Mouse (Mus musculus) stomach, embryonic 15.5 days (tissue): ENCODE data around the gene Phf21a. TPM values are rescaled to one million over a fixed set of nuclear protein-coding genes. Genes with fewer than 3 reads are reported as not detected.
"Not testable (repeated sequence)": the region's sequence is repeated elsewhere in the genome, so short reads cannot be mapped to it uniquely, and the experiment has no call there.

Experiments used
- ATAC-seq: fragments of 200-750 bp; cut with Nextera tagmentation; 2 replicates; pipeline ENCODE4 v1.8.0; 2017; ENCODE audit warnings: low read depth, moderate number of reproducible peaks, moderate TSS enrichment; ENCODE audit not compliant: insufficient read depth, low FRiP score
- H3K27ac ChIP-seq: fragments of 300-500 bp; sonication (generic); 2 replicates; pipeline ENCODE4 v1.5.1; 2015; ENCODE audit warnings: mild to moderate bottlenecking, inconsistent platforms
- H3K27me3 ChIP-seq: fragments of 300-500 bp; sonication (generic); replicated peaks from 2 replicates; pipeline ENCODE4 v1.6.1; 2015; ENCODE audit warnings: inconsistent platforms
- H3K36me3 ChIP-seq: fragments of 300-500 bp; sonication (generic); 2 replicates; pipeline ENCODE4 v1.6.1; 2015; ENCODE audit warnings: inconsistent platforms
- H3K4me1 ChIP-seq: fragments of 300-500 bp; sonication (generic); 2 replicates; pipeline ENCODE4 v1.6.1; 2015; ENCODE audit warnings: inconsistent platforms
- H3K4me2 ChIP-seq: fragments of 300-500 bp; sonication (generic); 2 replicates; pipeline ENCODE4 v1.6.1; 2015; ENCODE audit warnings: mild to moderate bottlenecking, inconsistent platforms
- H3K4me3 ChIP-seq: fragments of 300-500 bp; sonication (generic); replicated peaks from 2 replicates; pipeline ENCODE4 v1.5.1; 2015; ENCODE audit warnings: inconsistent platforms
- H3K9ac ChIP-seq: fragments of 300-500 bp; sonication (generic); 2 replicates; pipeline ENCODE4 v1.6.1; 2015; ENCODE audit warnings: inconsistent platforms
- H3K9me3 ChIP-seq: fragments of 300-500 bp; sonication (generic); 2 replicates; pipeline ENCODE4 v1.6.1; 2016; ENCODE audit warnings: inconsistent platforms
- WGBS: fragments of 180-500 bp; shearing (Covaris S2); methylation state at CpG from one replicate; pipeline ENCODE4 v1.1.7; 2015; 5-methylcytosine and 5-hydroxymethylcytosine counted together
- polyA plus RNA-seq: library from polyadenylated mRNA; unstranded; fragments of >200 nt; fragmentation: Nextera tagmentation; extraction: Ambion mirVana; gene quantifications from 2 replicates; pipeline ENCODE4 v1.2.1, GENCODE M21; 2015

Gene Phf21a
- polyA plus RNA-seq, 1 experiment from 2014 or later = 18.8 TPM

- no peak overlapping the region for H3K9ac ChIP-seq
- 61% methylated on average over 1 of the region's 1 CpGs for WGBS
- H3K27me3 ChIP-seq = no peaks in the 10 kb centered on the region
- no peaks in the 10 kb centered on the region for H3K36me3 ChIP-seq
- no peak overlapping the region for H3K27ac ChIP-seq
- H3K4me1 ChIP-seq = no peaks in the 10 kb centered on the region
- no peak overlapping the region for H3K4me2 ChIP-seq
- no peaks in the 10 kb centered on the region for H3K9me3 ChIP-seq
- ATAC-seq = no peak
- no peak overlapping the region for H3K4me3 ChIP-seq
Observed at GRCm38 (mm10) chr2:92085721-92086120, 7.2 kb upstream of the Phf21a start.

DNA sequence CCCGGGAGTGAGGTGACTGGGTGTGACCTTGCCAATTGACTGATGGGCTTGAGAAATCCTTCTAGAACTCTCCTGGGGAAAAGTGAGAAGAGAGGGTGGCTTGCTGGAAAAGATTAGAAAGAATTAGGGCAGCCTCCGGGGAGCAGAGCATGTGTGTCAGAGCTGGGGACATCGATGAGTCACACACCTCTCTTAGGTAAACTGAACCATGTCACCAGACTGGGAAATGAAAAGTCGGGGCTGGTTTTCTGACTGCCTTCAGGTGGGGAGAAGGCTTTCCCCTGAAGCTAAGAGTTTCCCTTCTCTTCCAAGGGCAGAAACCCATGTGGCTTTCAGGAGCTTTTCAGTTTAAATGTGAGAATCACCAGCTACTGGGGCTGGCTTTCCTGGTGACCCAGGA is 5.9 kb upstream of the Phf21a start:
- H3K4me1 ChIP-seq = no peaks in the 10 kb centered on the region
- no peaks in the 10 kb centered on the region for H3K36me3 ChIP-seq
- no peak overlapping the region for H3K4me3 ChIP-seq
- no peak overlapping the region for H3K27ac ChIP-seq
- ATAC-seq = no peak
- no peak overlapping the region for H3K9ac ChIP-seq
- H3K27me3 ChIP-seq = no peaks in the 10 kb centered on the region
- no peaks in the 10 kb centered on the region for H3K9me3 ChIP-seq
- whole genome bisulfite sequencing = 55% methylated on average over 4 of the region's 4 CpGs
- H3K4me2 ChIP-seq = no peak overlapping the region

- H3K36me3 ChIP-seq = no peaks in the 10 kb centered on the region
- no peak for ATAC-seq
- H3K4me1 ChIP-seq = no peaks in the 10 kb centered on the region
- H3K27me3 ChIP-seq = no peaks in the 10 kb centered on the region
- H3K27ac ChIP-seq = no peak overlapping the region
- no peak overlapping the region for H3K4me3 ChIP-seq
- H3K9me3 ChIP-seq = no peaks in the 10 kb centered on the region
- H3K4me2 ChIP-seq = no peak overlapping the region
- WGBS = 78% methylated on average over 4 of the region's 4 CpGs
- H3K9ac ChIP-seq = no peak overlapping the region
Observed at GRCm38 (mm10) chr2:92089782-92090181, 3.1 kb upstream of the Phf21a start.

DNA sequence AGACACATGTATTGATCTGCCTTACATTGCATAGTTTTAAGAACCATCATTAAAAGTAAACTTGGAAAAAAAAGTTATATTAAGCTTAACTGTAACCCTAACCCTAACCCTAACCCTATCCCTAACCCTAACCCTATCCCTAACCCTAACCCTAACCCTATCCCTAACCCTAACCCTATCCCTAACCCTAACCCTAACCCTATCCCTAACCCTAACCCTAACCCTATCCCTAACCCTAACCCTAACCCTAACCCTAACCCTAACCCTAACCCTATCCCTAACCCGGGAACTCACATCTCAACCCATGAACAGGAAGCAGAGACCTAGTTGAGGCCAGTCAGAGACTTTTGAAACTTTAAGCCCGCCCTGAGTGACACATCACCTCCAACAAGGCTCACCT is 586 bp downstream of the Phf21a start:
- WGBS = 82% methylated on average over 2 of the region's 2 CpGs
- not testable (repeated sequence) for ATAC-seq, H3K4me3 ChIP-seq

GRCm38 (mm10) chr2:92094078-92094477 is 1.2 kb downstream of the Phf21a start:
- Histone ChIP-seq H3K4me2 (no peak overlapping the region), H3K4me1 (no peaks in the 10 kb centered on the region), H3K27me3 (no peaks in the 10 kb centered on the region), H3K27ac (no peak overlapping the region), H3K36me3 (no peaks in the 10 kb centered on the region), H3K4me3 (no peak overlapping the region), H3K9me3 (no peaks in the 10 kb centered on the region), H3K9ac (no peak overlapping the region)
- ATAC-seq = peak; percentile 43; the same call in 1 of the 2 replicates
- 55% methylated on average over 8 of the region's 8 CpGs for WGBS

More for the DNA sequence above, 586 bp downstream of the Phf21a start:
- H3K36me3 ChIP-seq, H3K27me3 ChIP-seq, H3K4me1 ChIP-seq, H3K27ac ChIP-seq, H3K9me3 ChIP-seq, H3K4me2 ChIP-seq, H3K9ac ChIP-seq: not testable (repeated sequence)

GRCm38 (mm10) chr2:92100768-92101167 is 7.9 kb downstream of the Phf21a start:
- Histone ChIP-seq H3K4me3 (no peak overlapping the region), H3K9ac (no peak overlapping the region), H3K4me2 (no peak overlapping the region), H3K9me3 (no peaks in the 10 kb centered on the region), H3K27me3 (no peaks in the 10 kb centered on the region), H3K36me3 (no peaks in the 10 kb centered on the region), H3K4me1 (no peaks in the 10 kb centered on the region), H3K27ac (no peak overlapping the region)
- no peak for ATAC-seq
- 76% methylated on average over 6 of the region's 6 CpGs for WGBS

GRCm38 (mm10) chr2:92124523-92124922 is 31.6 kb downstream of the Phf21a start:
- no peak for ATAC-seq
- H3K9ac ChIP-seq = no peak overlapping the region
- no peaks in the 10 kb centered on the region for H3K27me3 ChIP-seq
- 71% methylated on average over 5 of the region's 5 CpGs for WGBS
- no peak overlapping the region for H3K4me2 ChIP-seq
- H3K36me3 ChIP-seq = no peaks in the 10 kb centered on the region
- H3K4me3 ChIP-seq = no peak overlapping the region
- H3K27ac ChIP-seq = no peak overlapping the region
- no peaks in the 10 kb centered on the region for H3K9me3 ChIP-seq
- H3K4me1 ChIP-seq = no peaks in the 10 kb centered on the region

GRCm38 (mm10) chr2:92125330-92125729 is 32.4 kb downstream of the Phf21a start:
- 68% methylated on average over 8 of the region's 8 CpGs for WGBS
- Histone ChIP-seq H3K4me3 (no peak overlapping the region), H3K9ac (no peak overlapping the region), H3K9me3 (no peaks in the 10 kb centered on the region), H3K36me3 (no peaks in the 10 kb centered on the region), H3K4me2 (no peak overlapping the region), H3K27me3 (no peaks in the 10 kb centered on the region), H3K4me1 (no peaks in the 10 kb centered on the region), H3K27ac (no peak overlapping the region)
- no peak for ATAC-seq

DNA sequence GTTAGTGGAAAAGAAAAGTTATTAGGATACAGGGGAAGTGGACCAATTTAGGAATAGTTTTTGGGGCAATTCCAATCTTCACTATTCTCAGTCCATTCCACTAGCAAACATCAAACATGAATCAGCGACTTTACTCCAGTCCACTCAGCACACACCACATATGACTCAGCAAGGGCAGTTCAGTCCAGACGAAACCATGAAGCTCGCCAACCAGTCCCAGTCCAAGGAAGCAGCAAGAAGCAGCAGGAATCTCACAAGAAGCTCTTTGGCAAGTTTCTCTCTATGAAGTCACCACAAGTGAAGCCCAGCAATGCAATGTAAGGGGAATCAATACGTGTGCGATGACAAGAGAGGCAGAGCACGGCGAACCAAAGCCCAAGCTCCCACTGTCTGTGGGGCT is 37.2 kb downstream of the Phf21a start:
- no peak for ATAC-seq
- no peaks in the 10 kb centered on the region for H3K9me3 ChIP-seq
- H3K27ac ChIP-seq = no peak overlapping the region
- H3K36me3 ChIP-seq = no peaks in the 10 kb centered on the region
- no peaks in the 10 kb centered on the region for H3K27me3 ChIP-seq
- H3K4me3 ChIP-seq = no peak overlapping the region
- H3K4me1 ChIP-seq = no peaks in the 10 kb centered on the region
- WGBS = 91% methylated on average over 7 of the region's 7 CpGs
- no peak overlapping the region for H3K4me2 ChIP-seq
- no peak overlapping the region for H3K9ac ChIP-seq

GRCm38 (mm10) chr2:92138736-92139135 is 45.8 kb downstream of the Phf21a start:
- no peak overlapping the region for H3K4me3 ChIP-seq
- 0 out of 2 replicates have a peak, but pooled peaks cover 9% of the 10 kb centered on the region for H3K4me1 ChIP-seq
- no peaks in the 10 kb centered on the region for H3K27me3 ChIP-seq
- no peak overlapping the region for H3K4me2 ChIP-seq
- no peak overlapping the region for H3K9ac ChIP-seq
- no peaks in the 10 kb centered on the region for H3K9me3 ChIP-seq
- no peak for ATAC-seq
- no peak overlapping the region for H3K27ac ChIP-seq
- no peaks in the 10 kb centered on the region for H3K36me3 ChIP-seq

DNA sequence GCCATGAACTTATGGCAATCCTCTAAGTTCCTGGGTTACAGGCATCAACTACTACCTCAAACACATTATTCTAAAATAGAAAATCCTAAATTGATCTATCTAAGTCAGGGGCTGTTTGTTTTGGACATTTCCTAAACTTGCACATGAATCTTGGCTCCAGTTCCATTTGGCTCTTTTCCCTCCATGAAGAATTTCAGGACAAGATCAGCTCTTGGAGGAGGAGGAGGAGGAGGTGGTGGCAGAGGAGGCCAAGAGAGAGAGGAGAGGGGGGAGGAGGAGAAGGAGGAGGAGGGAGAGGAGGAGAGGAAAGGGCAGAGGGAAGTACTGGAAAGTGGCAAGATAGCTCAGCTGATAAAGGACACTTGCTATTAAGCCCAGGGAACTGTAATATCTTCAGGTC is 46.4 kb downstream of the Phf21a start:
- H3K27ac ChIP-seq = no peak overlapping the region
- no peak overlapping the region for H3K4me3 ChIP-seq
- no peak overlapping the region for H3K4me2 ChIP-seq
- no peak for ATAC-seq
- H3K9ac ChIP-seq = no peak overlapping the region
- no peaks in the 10 kb centered on the region for H3K27me3 ChIP-seq
- 0 out of 2 replicates have a peak, but pooled peaks cover 9% of the 10 kb centered on the region for H3K4me1 ChIP-seq
- H3K9me3 ChIP-seq = no peaks in the 10 kb centered on the region
- no peaks in the 10 kb centered on the region for H3K36me3 ChIP-seq

DNA sequence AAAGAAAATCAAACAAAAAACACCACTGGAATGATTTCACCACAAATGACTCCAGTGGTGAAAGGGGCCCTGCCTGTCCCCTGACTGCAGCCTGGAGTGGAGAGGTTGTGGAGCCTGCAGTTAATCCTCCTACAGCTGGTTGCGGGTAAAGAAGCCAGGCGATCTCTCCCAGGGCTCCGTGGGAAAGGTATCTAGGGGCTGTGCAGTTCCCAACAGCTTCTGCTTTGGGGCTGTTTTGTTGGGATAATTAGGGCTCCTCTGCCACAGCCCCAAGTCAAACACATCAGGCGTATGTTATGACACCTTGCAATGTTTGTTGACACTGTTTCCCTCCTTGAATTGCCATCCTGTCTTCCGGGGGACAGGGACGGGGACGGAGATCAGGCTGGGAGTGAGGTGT is 47.5 kb downstream of the Phf21a start:
- Histone ChIP-seq H3K4me1 (0 out of 2 replicates have a peak, but pooled peaks cover 9% of the 10 kb centered on the region), H3K9ac (no peak overlapping the region), H3K4me3 (no peak overlapping the region), H3K4me2 (peak overlapping the region; percentile 52), H3K9me3 (no peaks in the 10 kb centered on the region), H3K27me3 (no peaks in the 10 kb centered on the region), H3K27ac (no peak overlapping the region), H3K36me3 (no peaks in the 10 kb centered on the region)
- no peak for ATAC-seq
- WGBS = 23% methylated on average over 7 of the region's 7 CpGs

DNA sequence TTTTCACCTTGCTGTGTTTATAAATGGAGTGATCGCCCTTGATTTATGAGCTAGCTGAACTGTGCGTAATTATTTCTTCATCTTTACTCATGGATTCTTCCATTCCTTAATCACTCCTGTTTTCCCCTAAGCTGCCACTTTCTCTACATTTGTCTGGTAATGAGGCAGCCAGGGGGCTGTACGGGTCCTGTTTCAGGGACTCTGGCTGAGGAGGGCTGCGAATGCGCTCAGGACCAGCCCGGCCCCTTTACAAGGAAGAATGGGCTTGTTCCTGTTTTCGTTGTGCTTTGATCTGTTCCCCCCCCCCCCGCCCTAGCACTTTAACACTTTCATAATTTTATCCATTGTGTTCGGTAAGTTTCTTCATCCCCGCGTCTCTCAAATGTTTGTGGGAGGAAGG is 48.2 kb downstream of the Phf21a start:
- 8% methylated on average over 11 of the region's 11 CpGs for WGBS
- H3K9me3 ChIP-seq = no peaks in the 10 kb centered on the region
- no peak overlapping the region for H3K9ac ChIP-seq
- no peak for ATAC-seq
- H3K4me1 ChIP-seq = 0 out of 2 replicates have a peak, but pooled peaks cover 9% of the 10 kb centered on the region
- H3K27ac ChIP-seq = no peak overlapping the region
- peak overlapping the region; percentile 52 for H3K4me2 ChIP-seq
- H3K27me3 ChIP-seq = no peaks in the 10 kb centered on the region
- no peaks in the 10 kb centered on the region for H3K36me3 ChIP-seq
- peak overlapping the region; percentile 16 for H3K4me3 ChIP-seq
